In the genomic region with DNA sequence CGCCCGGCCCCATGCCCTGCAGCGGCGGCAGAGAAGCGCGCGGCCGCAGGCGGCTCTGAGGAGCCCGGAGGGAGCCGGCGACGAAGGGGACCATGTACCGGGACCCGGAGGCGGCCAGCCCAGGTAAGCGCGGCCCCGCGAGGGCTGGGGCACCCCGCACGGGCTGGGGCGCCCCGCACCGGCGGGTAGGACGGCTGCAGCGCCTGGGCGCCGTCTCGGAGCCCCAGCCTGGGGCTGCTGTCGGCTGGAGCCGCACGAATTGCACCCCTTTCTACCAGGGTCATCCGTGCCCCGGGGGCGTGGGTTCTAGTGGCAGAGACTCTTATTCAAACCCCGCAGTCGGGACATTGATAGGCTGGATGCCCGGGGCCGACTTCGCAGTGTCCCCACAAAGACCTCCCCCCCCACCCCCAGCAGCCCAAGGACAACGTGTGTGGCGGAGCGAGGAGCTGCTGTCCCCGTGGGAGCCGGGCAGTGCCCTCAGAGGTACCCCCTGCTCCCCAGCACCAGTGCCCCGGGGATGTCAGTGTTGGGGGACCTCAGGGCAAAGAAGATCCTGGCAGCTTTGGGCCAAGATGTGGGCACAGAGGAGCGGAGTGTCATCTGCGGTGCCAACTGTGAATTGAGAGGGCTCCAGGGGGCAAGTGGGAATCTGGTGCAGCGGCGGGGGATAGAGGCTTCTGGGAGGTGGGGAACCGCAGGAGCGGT, we compare ENCODE assay signal across 8 mouse cellular contexts. TPM values are rescaled to one million over a fixed set of nuclear protein-coding genes. Genes with fewer than 3 reads are reported as not detected.
DNase-seq lines count a peak whose midpoint lies in the region; ATAC-seq and TF ChIP-seq lines count a peak whose summit lies in the region.

No protein-coding gene starts in this region.

- H3K27me3 ChIP-seq in Patski: peaks cover 64% of the 10 kb centered on the region
- H3K27me3 ChIP-seq in embryonic facial prominence, embryonic 13.5 days: peaks cover 54% of the 10 kb centered on the region
- H3K27me3 ChIP-seq in hindbrain, postnatal 0 days (ENCODE audit: insufficient read depth, low read length): no peaks in the 10 kb centered on the region
- peaks cover 60% of the 10 kb centered on the region for H3K27me3 ChIP-seq in myocyte (ENCODE audit: control insufficient read depth, insufficient read depth, insufficient read length)

- TF ChIP-seq CTCF in Patski (IDR thresholded peaks at IDR 0.05): peak; percentile 77
- no peak for TF ChIP-seq CTCF in hindbrain, postnatal 0 days (IDR thresholded peaks at IDR 0.05; ENCODE audit: low read depth)

- 2% methylated on average over 43 of the region's 54 CpGs for WGBS in embryonic facial prominence, embryonic 13.5 days
- WGBS in hindbrain, postnatal 0 days: under 1% methylated on average over 53 of the region's 54 CpGs

- TF ChIP-seq POLR2A in myocyte (IDR thresholded peaks at IDR 0.05; ENCODE audit: insufficient read length, low read depth): no peak

- ATAC-seq in Patski: peak; percentile 23
- 0 out of 2 replicates have a peak, but pooled peaks have one; percentile 3 for ATAC-seq in embryonic facial prominence, embryonic 13.5 days (ENCODE audit: insufficient number of reproducible peaks, insufficient read depth, low FRiP score, low TSS enrichment, low read depth)
- ATAC-seq in hindbrain, postnatal 0 days: peak; percentile 61

- peak overlapping the region; percentile 52 for H3ac ChIP-seq in myocyte (ENCODE audit: control insufficient read depth, insufficient read length)

- no peaks in the 10 kb centered on the region for H3K36me3 ChIP-seq in embryonic facial prominence, embryonic 13.5 days
- no peaks in the 10 kb centered on the region for H3K36me3 ChIP-seq in hindbrain, postnatal 0 days (ENCODE audit: insufficient read depth, low read length)
- H3K36me3 ChIP-seq in myocyte (ENCODE audit: control insufficient read depth, insufficient read depth): no peaks in the 10 kb centered on the region

- H3K4me2 ChIP-seq in embryonic facial prominence, embryonic 13.5 days: peak overlapping the region; percentile 92
- peak overlapping the region; percentile 74 for H3K4me2 ChIP-seq in hindbrain, postnatal 0 days (ENCODE audit: low read depth, low read length)
- H3K4me2 ChIP-seq in myocyte (ENCODE audit: low read depth): peak overlapping the region; percentile 12

- H3K9ac ChIP-seq in embryonic facial prominence, embryonic 13.5 days: peak overlapping the region; percentile 72
- peak overlapping the region; percentile 81 for H3K9ac ChIP-seq in hindbrain, postnatal 0 days (replicated peaks; ENCODE audit: low read length)

- DNase-seq in kidney, adult 18-20 months: peak; percentile 13
- DNase-seq in kidney, postnatal 36 days: no peak
- no peak for DNase-seq in Patski (ENCODE audit: low read depth, low spot score)
- DNase-seq in hindbrain, postnatal 0 days (ENCODE audit: low spot score): peak; percentile 27
- no peak for DNase-seq in natural killer cell, adult 2 months (ENCODE audit: low spot score in 2 of 2)
- no peak for DNase-seq in urinary bladder, postnatal 4 days (ENCODE audit: low spot score in 2 of 2)

- no peak overlapping the region for H3K27ac ChIP-seq in embryonic facial prominence, embryonic 13.5 days
- peak overlapping the region; percentile 69 for H3K27ac ChIP-seq in hindbrain, postnatal 0 days

- peak overlapping the region; percentile 66 for H3K4me3 ChIP-seq in embryonic facial prominence, embryonic 13.5 days
- peak overlapping the region; percentile 73 for H3K4me3 ChIP-seq in hindbrain, postnatal 0 days (ENCODE audit: low read length)
- H3K4me3 ChIP-seq in myocyte: no peak overlapping the region

- H3K9me3 ChIP-seq in embryonic facial prominence, embryonic 13.5 days: no peaks in the 10 kb centered on the region
- no peaks in the 10 kb centered on the region for H3K9me3 ChIP-seq in hindbrain, postnatal 0 days (ENCODE audit: low read length)

- H3K4me1 ChIP-seq in embryonic facial prominence, embryonic 13.5 days: peaks cover 20% of the 10 kb centered on the region
- H3K4me1 ChIP-seq in hindbrain, postnatal 0 days (ENCODE audit: insufficient read depth, low read length): peaks cover 23% of the 10 kb centered on the region

- CTCF ChIA-PET in Patski (lab: Charles Lee): no interaction called here

- no peaks in the 10 kb centered on the region for H3K79me2 ChIP-seq in myocyte (ENCODE audit: control insufficient read depth, insufficient read depth)

- in situ Hi-C loops in Patski (cut with MboI; ENCODE audit: low pct_unique_long_range_greater_than_20kb): loop anchor here (10.0 kb wide), 1 partner anchor 45 kb away; no protein-coding TSS in a partner anchor

- POLR2A ChIA-PET in Patski (lab: Charles Lee): interaction anchor here (0.7 to 1.6 kb wide), 2 partner anchors 12 to 33 kb away, joined by 3 read pairs; no protein-coding TSS in a partner anchor

TF ChIP-seq in myocyte, 11 proteins besides CTCF, POLR2A, EP300 and RAD21:
- TF ChIP-seq POLR2AphosphoS2 (IDR thresholded peaks at IDR 0.05; ENCODE audit: insufficient read length, low read depth): no peak
- TF ChIP-seq TCF12 (IDR thresholded peaks at IDR 0.05; ENCODE audit: insufficient read depth, poor library complexity, severe bottlenecking): no peak
- TF ChIP-seq USF1 (IDR thresholded peaks at IDR 0.05; ENCODE audit: low read depth): no peak
- no peak for TF ChIP-seq TCF3 (IDR thresholded peaks at IDR 0.05; ENCODE audit: insufficient read length, low read depth)
- no peak for TF ChIP-seq SRF (IDR thresholded peaks at IDR 0.05; ENCODE audit: control insufficient read depth, insufficient read length, low read depth)
- TF ChIP-seq REST (IDR thresholded peaks at IDR 0.05; ENCODE audit: insufficient read depth, insufficient read length): no peak
TF ChIP-seq in myocyte: peak in this region for 0.

RNA-seq across cellular contexts. Expression of gene Syt7, which starts 0.7 kb away (rescaled TPM):
- polyA plus RNA-seq in Patski (2021) (4.1 TPM), myocyte (2012; fragmentation: generic; extraction: Trizol) (0.42 TPM)
- polyA plus RNA-seq in embryonic facial prominence, embryonic 13.5 days (2015; fragmentation: Nextera tagmentation; extraction: Ambion mirVana): 0.46 and 0.76 TPM in 2 replicates
- 93.4 and 114 TPM in 2 replicates for total RNA-seq in hindbrain, postnatal 0 days (2014; rRNA removed)
- polyA plus RNA-seq in hindbrain, postnatal 0 days (2015; fragmentation: Nextera tagmentation; extraction: Ambion mirVana): 11.9 and 17.4 TPM in 2 replicates

Comparison
In these comparisons a context has a peak if more than half of its experiments do, and no peak if none do; other contexts are left out.
1. DNase-seq: peak in kidney, adult 18-20 months (single experiment) and hindbrain, postnatal 0 days (single experiment); none in kidney, postnatal 36 days (0 of 2), Patski (single experiment), natural killer cell, adult 2 months (0 of 2) and urinary bladder, postnatal 4 days (0 of 2).
2. ATAC-seq: peak in every context shown above with its lines; median percentile 61 in hindbrain, postnatal 0 days; 23 in Patski; 3 in embryonic facial prominence, embryonic 13.5 days.
3. H3K4me2 ChIP-seq: peak in every context shown above with its lines; median percentile 92 in embryonic facial prominence, embryonic 13.5 days; 74 in hindbrain, postnatal 0 days; 12 in myocyte.